Mouse (Mus musculus) brown adipose tissue, adult 24 weeks (tissue): Measurements from ENCODE around the gene Atxn2. TPM values are rescaled to one million over a fixed set of nuclear protein-coding genes. Genes with fewer than 3 reads are reported as not detected.

Source experiments
- H3K27ac ChIP-seq: fragments of 200-500 bp; replicated peaks from 2 replicates; pipeline ENCODE4 v1.5.1; 2012; ENCODE audit warnings: low read depth, mild to moderate bottlenecking, low read length
- H3K4me1 ChIP-seq: fragments of 200-500 bp; 2 replicates; pipeline ENCODE4 v1.6.1; 2012; ENCODE audit warnings: low read length, mixed read lengths; ENCODE audit not compliant: control insufficient read depth, insufficient read depth, insufficient read length
- H3K4me3 ChIP-seq: fragments of 200-500 bp; 2 replicates; pipeline ENCODE4 v1.5.1; 2012; ENCODE audit warnings: low read depth, mild to moderate bottlenecking, low read length, moderate library complexity; ENCODE audit not compliant: insufficient read depth
- polyA plus RNA-seq: library from polyadenylated mRNA; stranded (reverse); fragments of >200 nt; gene quantifications from 2 replicates; pipeline ENCODE4 v1.2.4, GENCODE M21; 2012; ENCODE audit not compliant: missing spikeins, insufficient read depth, insufficient read length

Gene Atxn2
- polyA plus RNA-seq, 1 experiment, result 126 TPM

GRCm38 (mm10) chr5:121853368-121854051 is 142.4 kb downstream of the Atxn2 start:
- no peak overlapping the region for H3K27ac ChIP-seq
- no peak overlapping the region for H3K4me3 ChIP-seq
- peaks cover 7% of the 10 kb centered on the region for H3K4me1 ChIP-seq

GRCm38 (mm10) chr5:121854768-121855167 is 143.6 kb downstream of the Atxn2 start:
- Histone ChIP-seq H3K27ac (no peak overlapping the region), H3K4me1 (peaks cover 3% of the 10 kb centered on the region), H3K4me3 (no peak overlapping the region)

- no peak overlapping the region for H3K27ac ChIP-seq
These were observed 145.6 kb downstream of the Atxn2 start for GRCm38 (mm10) chr5:121856740-121857139.

GRCm38 (mm10) chr5:121858427-121858826 is 147.3 kb downstream of the Atxn2 start:
- Histone ChIP-seq H3K27ac (no peak overlapping the region), H3K4me1 (no peaks in the 10 kb centered on the region)

More at GRCm38 (mm10) chr5:121856740-121857139, 145.6 kb downstream of the Atxn2 start:
- no peaks in the 10 kb centered on the region for H3K4me1 ChIP-seq
- H3K4me3 ChIP-seq, result no peak overlapping the region

GRCm38 (mm10) chr5:121861964-121862363 is 150.8 kb downstream of the Atxn2 start:
- Histone ChIP-seq H3K27ac (no peak overlapping the region), H3K4me3 (no peak overlapping the region), H3K4me1 (no peaks in the 10 kb centered on the region)

More at GRCm38 (mm10) chr5:121858427-121858826, 147.3 kb downstream of the Atxn2 start:
- no peak overlapping the region for H3K4me3 ChIP-seq

GRCm38 (mm10) chr5:121864330-121864729 is 153.2 kb downstream of the Atxn2 start:
- Histone ChIP-seq H3K4me1 (no peaks in the 10 kb centered on the region), H3K4me3 (no peak overlapping the region), H3K27ac (no peak overlapping the region)

Other genes with a start within 250 kb of the Atxn2 start
- gene Adam1b, start 207.9 kb upstream of the Atxn2 start, polyA plus RNA-seq, result not detected in 2 replicates
- 0.52 and 0.71 TPM in 2 replicates for gene Adam1a, start 165.9 kb upstream of the Atxn2 start, polyA plus RNA-seq
- gene Gm42878, start 165.9 kb upstream of the Atxn2 start, polyA plus RNA-seq, result not detected in 2 replicates
- 47.1 and 76.5 TPM in 2 replicates for gene Mapkapk5, start 165.4 kb upstream of the Atxn2 start, polyA plus RNA-seq
- gene Aldh2, start 117.5 kb upstream of the Atxn2 start, polyA plus RNA-seq, result 645 and 839 TPM in 2 replicates
- 18.4 and 32.3 TPM in 2 replicates for gene Acad12, start 92.4 kb upstream of the Atxn2 start, polyA plus RNA-seq
- 23.2 and 30.2 TPM in 2 replicates for gene Acad10, start 50.8 kb upstream of the Atxn2 start, polyA plus RNA-seq
- gene Brap, start 50.8 kb upstream of the Atxn2 start, polyA plus RNA-seq, result 32.3 and 50.9 TPM in 2 replicates
- 7.9 and 8.2 TPM in 2 replicates for gene Sh2b3, start 126.3 kb downstream of the Atxn2 start, polyA plus RNA-seq
- 2.5 and 3.0 TPM in 2 replicates for gene Pheta1, start 137.6 kb downstream of the Atxn2 start, polyA plus RNA-seq